Mouse (Mus musculus) hindbrain, embryonic 14.5 days (tissue): ENCODE results near the gene Letmd1. TPM values are rescaled to one million over a fixed set of nuclear protein-coding genes. Genes with fewer than 3 reads are reported as not detected.

Source experiments
- ATAC-seq: fragments of 200-750 bp; cut with Nextera tagmentation; 2 replicates; pipeline ENCODE4 v1.8.0; 2017; ENCODE audit warnings: moderate number of reproducible peaks, mild to moderate bottlenecking, moderate TSS enrichment, moderate library complexity; ENCODE audit not compliant: low FRiP score
- DNase-seq: peaks from one replicate; pipeline ENCODE4 v3.0.0-alpha.2; 2015; ENCODE audit warnings: low spot score
- H3K27ac ChIP-seq: fragments of 300-500 bp; sonication (generic); 2 replicates; pipeline ENCODE4 v1.5.1; 2014; ENCODE audit warnings: mild to moderate bottlenecking, moderate library complexity
- H3K27me3 ChIP-seq: fragments of 300-500 bp; sonication (generic); 2 replicates; pipeline ENCODE4 v1.6.1; 2014; ENCODE audit warnings: mild to moderate bottlenecking, low read length, mixed read lengths; ENCODE audit not compliant: control insufficient read depth, insufficient read depth
- H3K36me3 ChIP-seq: fragments of 300-500 bp; sonication (generic); replicated peaks from 2 replicates; pipeline ENCODE4 v1.6.1; 2014; ENCODE audit not compliant: control insufficient read depth, insufficient read depth
- H3K4me1 ChIP-seq: fragments of 300-500 bp; sonication (generic); replicated peaks from 2 replicates; pipeline ENCODE4 v1.6.1; 2014; ENCODE audit warnings: antibody characterized with exemption, low read length, mixed read lengths; ENCODE audit not compliant: control insufficient read depth, insufficient read depth
- H3K4me2 ChIP-seq: fragments of 300-500 bp; sonication (generic); replicated peaks from 2 replicates; pipeline ENCODE4 v1.6.1; 2014; ENCODE audit warnings: mild to moderate bottlenecking, moderate library complexity
- H3K4me3 ChIP-seq: fragments of 300-500 bp; sonication (generic); replicated peaks from 2 replicates; pipeline ENCODE4 v1.5.1; 2014; ENCODE audit warnings: mild to moderate bottlenecking, low read length
- H3K9ac ChIP-seq: fragments of 300-500 bp; sonication (generic); 2 replicates; pipeline ENCODE4 v1.6.1; 2014
- H3K9me3 ChIP-seq: fragments of 300-500 bp; sonication (generic); 2 replicates; pipeline ENCODE4 v1.6.1; 2016; ENCODE audit warnings: low read length; ENCODE audit not compliant: control insufficient read depth
- WGBS: fragments of 180-500 bp; shearing (Covaris S2); extraction: QIAGEN DNeasy Blood & Tissue Kit; methylation state at CpG from one replicate; pipeline ENCODE4 v1.1.7; 2014; 5-methylcytosine and 5-hydroxymethylcytosine counted together
- polyA plus RNA-seq: library from polyadenylated mRNA; unstranded; fragments of >200 nt; fragmentation: Nextera tagmentation; extraction: Ambion mirVana; gene quantifications from 2 replicates; pipeline ENCODE4 v1.2.1, GENCODE M21; 2014

The Letmd1 gene
- polyA plus RNA-seq, 1 experiment from 2014 or later: 52.1 TPM

- ATAC-seq (no peak), DNase-seq (peak; percentile 25)
- WGBS: 32% methylated on average over 17 of the region's 17 CpGs
Measured at GRCm38 (mm10) chr15:100424396-100425122, 44.3 kb upstream of the Letmd1 start, which contains the start of gene Slc11a2. TSS of gene Slc11a2 (minus strand) at chr15:100425072.

DNA sequence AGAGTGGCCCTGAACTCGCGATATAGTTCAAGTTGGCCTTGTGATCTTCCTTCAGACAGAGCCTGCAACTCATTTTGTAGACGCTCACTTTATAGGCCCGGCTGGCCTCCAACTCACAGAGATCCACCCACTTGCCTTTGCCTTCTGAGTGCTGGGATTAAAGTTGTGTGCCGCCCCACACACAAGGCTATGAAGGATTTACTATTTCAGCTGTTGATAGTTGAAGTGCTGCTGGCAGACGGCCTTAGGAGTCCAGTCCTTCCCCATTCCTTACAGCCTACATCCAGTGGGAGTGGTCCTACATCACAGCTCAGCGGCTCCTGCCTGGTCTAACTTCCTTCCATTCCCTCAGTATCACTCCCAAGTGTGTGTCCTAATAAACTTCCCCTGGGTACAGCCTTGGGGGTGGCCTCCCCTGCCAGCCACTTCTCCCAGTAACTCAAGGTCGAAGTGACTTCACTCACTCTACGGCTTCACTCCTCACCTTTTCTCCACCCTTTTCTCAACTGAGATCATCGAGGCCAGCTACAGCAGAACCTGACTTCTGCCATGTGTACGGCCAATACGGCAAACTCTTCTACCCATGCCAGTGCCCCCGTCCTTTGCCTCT, 40.4 kb upstream of the Letmd1 start:
- H3K9ac ChIP-seq: no peak overlapping the region
- DNase-seq: no peak
- no peaks in the 10 kb centered on the region for H3K36me3 ChIP-seq
- peaks cover 22% of the 10 kb centered on the region for H3K27me3 ChIP-seq
- H3K4me3 ChIP-seq: no peak overlapping the region
- H3K4me2 ChIP-seq: no peak overlapping the region
- no peak for ATAC-seq
- peaks cover 6% of the 10 kb centered on the region for H3K4me1 ChIP-seq
- H3K9me3 ChIP-seq: no peaks in the 10 kb centered on the region
- WGBS: 88% methylated on average over 13 of the region's 13 CpGs
- H3K27ac ChIP-seq: no peak overlapping the region

More at GRCm38 (mm10) chr15:100424396-100425122, 44.3 kb upstream of the Letmd1 start, which contains the start of gene Slc11a2:
- peak within 1 kb of the TSS; percentile 85; the same call in 1 of the 2 replicates for H3K9ac ChIP-seq
- no peaks in the 10 kb centered on the region for H3K36me3 ChIP-seq
- H3K4me2 ChIP-seq: peak within 1 kb of the TSS; percentile 96
- H3K27ac ChIP-seq: no peak within 1 kb of the TSS
- H3K4me3 ChIP-seq: peak within 1 kb of the TSS; percentile 98
- peaks cover 26% of the 10 kb centered on the region for H3K4me1 ChIP-seq
- H3K9me3 ChIP-seq: no peaks in the 10 kb centered on the region
- peaks cover 25% of the 10 kb centered on the region for H3K27me3 ChIP-seq

DNA sequence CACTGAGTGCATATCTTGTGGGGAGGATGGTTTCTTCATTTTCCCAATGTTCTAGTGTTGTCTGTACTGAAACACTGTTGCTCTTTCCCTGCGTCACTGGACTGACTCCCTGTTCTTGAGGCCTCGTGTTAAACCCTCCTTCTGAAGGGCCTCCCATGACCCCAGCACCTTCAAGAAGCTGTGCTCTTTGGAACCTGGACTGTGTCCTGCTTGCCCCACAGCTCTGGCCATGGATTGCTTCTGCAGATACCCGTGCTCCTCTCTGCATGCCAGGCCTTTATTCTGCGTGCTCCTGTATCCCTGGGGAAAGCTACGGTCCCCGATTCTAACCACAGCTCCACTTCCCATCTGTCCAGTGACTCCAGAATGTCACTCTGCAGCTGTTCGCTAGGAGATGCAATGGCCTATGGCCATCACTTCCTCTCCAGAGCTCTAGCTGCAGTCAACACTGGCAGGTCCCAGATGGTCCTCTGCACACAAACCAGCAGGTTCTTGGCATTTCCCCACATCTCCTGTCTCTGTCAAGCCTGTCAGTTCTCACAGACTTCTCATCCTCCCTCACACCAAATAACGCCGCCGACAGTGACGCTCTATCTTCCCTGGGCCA, 38.8 kb upstream of the Letmd1 start:
- Histone ChIP-seq H3K4me1 (no peaks in the 10 kb centered on the region), H3K4me2 (no peak overlapping the region), H3K9me3 (no peaks in the 10 kb centered on the region), H3K27me3 (peaks cover 7% of the 10 kb centered on the region), H3K27ac (no peak overlapping the region), H3K4me3 (no peak overlapping the region), H3K36me3 (no peaks in the 10 kb centered on the region), H3K9ac (no peak overlapping the region)
- ATAC-seq (no peak), DNase-seq (no peak)
- WGBS: 64% methylated on average over 11 of the region's 11 CpGs

GRCm38 (mm10) chr15:100433234-100433633, 35.6 kb upstream of the Letmd1 start:
- Histone ChIP-seq H3K4me1 (no peaks in the 10 kb centered on the region), H3K4me3 (no peak overlapping the region), H3K9ac (no peak overlapping the region), H3K4me2 (no peak overlapping the region), H3K9me3 (no peaks in the 10 kb centered on the region), H3K27me3 (no peaks in the 10 kb centered on the region), H3K36me3 (no peaks in the 10 kb centered on the region), H3K27ac (no peak overlapping the region)
- ATAC-seq (no peak), DNase-seq (no peak)
- 83% methylated on average over 4 of the region's 4 CpGs for WGBS

DNA sequence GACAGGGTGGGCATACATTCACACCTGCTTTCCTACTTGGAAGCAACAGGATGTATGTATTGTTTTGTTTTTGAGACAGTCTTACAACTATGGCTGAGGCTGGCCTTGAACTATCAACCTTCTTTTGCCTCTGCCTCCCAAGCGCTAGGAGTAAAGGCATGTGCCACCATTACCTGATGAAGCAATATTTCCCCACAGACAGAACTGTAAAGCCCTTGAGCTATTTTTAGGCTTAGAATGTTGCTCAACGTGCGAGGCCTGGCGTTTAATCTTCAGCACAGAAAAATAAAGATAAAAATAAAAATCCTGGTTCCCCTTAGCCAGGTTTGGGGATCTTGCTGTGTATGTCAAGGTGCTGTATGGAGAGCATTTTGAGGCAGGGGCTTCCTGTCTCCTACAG, 32.7 kb upstream of the Letmd1 start:
- Histone ChIP-seq H3K4me3 (no peak overlapping the region), H3K4me2 (no peak overlapping the region), H3K4me1 (no peaks in the 10 kb centered on the region), H3K9me3 (no peaks in the 10 kb centered on the region), H3K27me3 (no peaks in the 10 kb centered on the region), H3K36me3 (no peaks in the 10 kb centered on the region), H3K9ac (no peak overlapping the region), H3K27ac (no peak overlapping the region)
- ATAC-seq: no peak
- WGBS: 83% methylated on average over 4 of the region's 4 CpGs
- no peak for DNase-seq

DNA sequence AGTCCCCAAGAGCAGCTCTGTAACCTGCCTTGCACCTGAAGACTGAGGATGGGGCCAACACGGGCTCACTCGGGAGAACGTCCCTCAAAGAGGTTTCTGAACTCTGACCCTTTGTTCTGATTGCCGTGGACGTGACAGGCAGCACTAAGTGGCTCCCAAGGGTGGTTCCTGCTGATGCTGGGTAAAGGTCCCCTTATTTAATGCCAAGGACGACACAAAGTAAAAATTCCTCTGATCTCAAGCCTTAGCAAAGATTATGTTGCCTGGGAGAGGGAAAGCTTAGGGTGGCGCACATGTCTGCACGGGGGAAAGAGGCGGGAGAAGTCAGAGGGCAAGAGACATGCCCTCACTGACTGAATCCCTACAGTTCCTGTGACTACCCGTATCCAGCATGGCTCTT, 32.3 kb upstream of the Letmd1 start:
- Histone ChIP-seq H3K9ac (no peak overlapping the region), H3K36me3 (no peaks in the 10 kb centered on the region), H3K4me2 (no peak overlapping the region), H3K27ac (no peak overlapping the region), H3K9me3 (no peaks in the 10 kb centered on the region), H3K4me3 (no peak overlapping the region), H3K4me1 (no peaks in the 10 kb centered on the region), H3K27me3 (no peaks in the 10 kb centered on the region)
- ATAC-seq: no peak
- DNase-seq: no peak
- WGBS: 65% methylated on average over 10 of the region's 10 CpGs

DNA sequence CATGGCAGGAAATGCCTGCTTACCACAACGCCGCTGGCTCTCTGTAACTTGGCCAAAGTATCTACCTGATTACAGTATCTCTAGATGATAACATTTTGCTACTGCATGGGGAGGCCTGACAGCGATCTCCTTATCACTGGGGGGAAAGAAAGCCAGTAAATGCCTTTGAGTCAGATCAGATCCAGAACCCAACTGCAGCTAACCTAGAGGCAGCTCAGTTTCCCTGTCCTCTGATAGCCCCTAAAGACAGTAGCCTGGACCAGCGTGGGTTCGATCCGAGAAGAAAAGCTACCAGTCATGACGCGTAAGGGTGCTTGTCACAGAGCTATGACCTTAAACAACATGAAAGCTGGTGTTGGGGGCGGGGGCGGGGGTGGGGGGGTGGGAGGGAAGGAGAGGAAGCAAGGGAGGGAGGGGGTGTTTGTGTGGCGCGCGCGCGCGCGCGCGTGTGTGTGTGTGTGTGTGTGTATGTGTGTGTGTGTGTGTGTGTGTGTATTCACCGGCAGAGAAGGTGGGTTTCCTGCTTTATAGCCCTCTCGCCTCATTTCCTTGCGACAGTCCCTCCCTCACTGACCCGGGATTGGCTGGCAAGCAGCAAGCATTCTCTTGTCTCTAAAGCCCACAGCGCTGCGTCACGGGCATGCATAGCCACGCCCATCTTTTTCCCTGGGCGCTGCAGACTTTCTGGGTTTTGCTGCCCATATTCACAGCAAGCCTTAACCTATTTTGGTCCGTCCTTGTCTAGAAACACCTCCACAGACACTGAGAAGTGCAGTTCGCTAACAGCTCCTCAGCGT, 25.5 kb upstream of the Letmd1 start:
- DNase-seq: peak; percentile 91
- Histone ChIP-seq H3K4me2 (peak overlapping the region; percentile 55), H3K4me3 (peak overlapping the region; percentile 41), H3K9me3 (no peaks in the 10 kb centered on the region), H3K36me3 (no peaks in the 10 kb centered on the region), H3K4me1 (peaks cover 8% of the 10 kb centered on the region; the same call in 1 of the 2 replicates), H3K27me3 (no peaks in the 10 kb centered on the region), H3K9ac (peak overlapping the region; percentile 72), H3K27ac (peak overlapping the region; percentile 88)
- 8% methylated on average over 20 of the region's 31 CpGs for WGBS
- peak; percentile 97 for ATAC-seq

- H3K4me3 ChIP-seq: no peak overlapping the region
- 82% methylated on average over 2 of the region's 2 CpGs for WGBS
- ATAC-seq: no peak
- H3K9ac ChIP-seq: no peak overlapping the region
- H3K27me3 ChIP-seq: no peaks in the 10 kb centered on the region
- no peaks in the 10 kb centered on the region for H3K9me3 ChIP-seq
- no peak overlapping the region for H3K27ac ChIP-seq
- no peak for DNase-seq
- no peaks in the 10 kb centered on the region for H3K36me3 ChIP-seq
- no peak overlapping the region for H3K4me2 ChIP-seq
- peaks cover 8% of the 10 kb centered on the region; the same call in 1 of the 2 replicates for H3K4me1 ChIP-seq
Measured at GRCm38 (mm10) chr15:100446887-100447286, 21.9 kb upstream of the Letmd1 start.

DNA sequence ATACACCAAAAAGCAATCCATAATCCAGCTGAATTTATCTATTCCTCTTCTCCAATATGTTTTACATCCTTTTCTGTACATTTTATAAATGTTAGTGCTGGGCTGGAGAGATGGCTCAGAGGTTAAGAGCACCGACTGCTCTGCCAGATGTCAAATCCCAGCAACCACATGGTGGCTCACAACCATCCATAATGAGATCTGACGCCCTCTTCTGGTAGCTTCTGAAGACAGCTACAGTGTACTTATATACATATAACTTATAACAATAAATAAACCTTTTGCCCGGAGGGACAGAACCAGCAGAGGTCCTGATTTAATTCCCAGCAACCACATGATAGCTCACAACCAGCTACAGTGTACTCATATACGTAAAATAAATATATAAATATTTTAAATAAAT, 20.3 kb upstream of the Letmd1 start:
- Histone ChIP-seq H3K9ac (no peak overlapping the region), H3K9me3 (no peaks in the 10 kb centered on the region), H3K36me3 (no peaks in the 10 kb centered on the region), H3K27me3 (no peaks in the 10 kb centered on the region), H3K27ac (no peak overlapping the region), H3K4me2 (no peak overlapping the region), H3K4me1 (0 out of 2 replicates have a peak, but pooled peaks cover 3% of the 10 kb centered on the region), H3K4me3 (no peak overlapping the region)
- ATAC-seq (no peak), DNase-seq (no peak)
- WGBS: 76% methylated on average over 4 of the region's 4 CpGs
